Mouse (Mus musculus) induced T-regulatory cell, adult 2 months (primary cell): ENCODE data around the gene Adgra1.

ENCODE experiments used
- DNase-seq: peaks from one replicate; pipeline ENCODE4 v3.0.0-alpha.2; 2012; ENCODE audit warnings: low read depth

Adgra1 gene

GRCm38 (mm10) chr7:139834036-139834435 is at the start of gene Adgra1:
TSS of gene Adgra1 (plus strand) at chr7:139834174.
- no peak for DNase-seq

GRCm38 (mm10) chr7:139787382-139787781 is 46.6 kb upstream of the Adgra1 start:
- DNase-seq: no peak

DNA sequence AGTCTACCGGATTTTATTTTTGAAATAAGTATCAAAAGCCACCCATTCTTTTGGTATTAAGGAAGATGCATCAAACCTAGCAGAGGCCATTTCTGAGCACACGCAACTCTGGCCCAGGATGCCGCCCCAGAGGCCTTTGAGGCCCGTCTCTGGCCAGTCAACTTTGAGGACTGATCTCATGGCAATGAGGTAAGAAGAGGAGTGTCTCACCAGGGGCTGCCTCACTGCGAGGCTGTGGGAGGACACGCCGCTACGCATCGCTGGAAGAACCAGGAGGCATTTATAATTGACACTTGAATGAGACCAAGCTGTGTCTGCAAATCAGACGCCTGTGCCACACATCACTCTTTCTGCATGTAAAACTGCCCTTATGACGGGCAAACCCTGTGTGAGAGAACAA is 45.0 kb upstream of the Adgra1 start:
- no peak for DNase-seq

GRCm38 (mm10) chr7:139789718-139790117 is 44.3 kb upstream of the Adgra1 start:
- DNase-seq: no peak

GRCm38 (mm10) chr7:139791601-139792000 is 42.4 kb upstream of the Adgra1 start:
- DNase-seq: no peak

- DNase-seq: no peak
Measured at GRCm38 (mm10) chr7:139795004-139795605, 38.9 kb upstream of the Adgra1 start.

DNA sequence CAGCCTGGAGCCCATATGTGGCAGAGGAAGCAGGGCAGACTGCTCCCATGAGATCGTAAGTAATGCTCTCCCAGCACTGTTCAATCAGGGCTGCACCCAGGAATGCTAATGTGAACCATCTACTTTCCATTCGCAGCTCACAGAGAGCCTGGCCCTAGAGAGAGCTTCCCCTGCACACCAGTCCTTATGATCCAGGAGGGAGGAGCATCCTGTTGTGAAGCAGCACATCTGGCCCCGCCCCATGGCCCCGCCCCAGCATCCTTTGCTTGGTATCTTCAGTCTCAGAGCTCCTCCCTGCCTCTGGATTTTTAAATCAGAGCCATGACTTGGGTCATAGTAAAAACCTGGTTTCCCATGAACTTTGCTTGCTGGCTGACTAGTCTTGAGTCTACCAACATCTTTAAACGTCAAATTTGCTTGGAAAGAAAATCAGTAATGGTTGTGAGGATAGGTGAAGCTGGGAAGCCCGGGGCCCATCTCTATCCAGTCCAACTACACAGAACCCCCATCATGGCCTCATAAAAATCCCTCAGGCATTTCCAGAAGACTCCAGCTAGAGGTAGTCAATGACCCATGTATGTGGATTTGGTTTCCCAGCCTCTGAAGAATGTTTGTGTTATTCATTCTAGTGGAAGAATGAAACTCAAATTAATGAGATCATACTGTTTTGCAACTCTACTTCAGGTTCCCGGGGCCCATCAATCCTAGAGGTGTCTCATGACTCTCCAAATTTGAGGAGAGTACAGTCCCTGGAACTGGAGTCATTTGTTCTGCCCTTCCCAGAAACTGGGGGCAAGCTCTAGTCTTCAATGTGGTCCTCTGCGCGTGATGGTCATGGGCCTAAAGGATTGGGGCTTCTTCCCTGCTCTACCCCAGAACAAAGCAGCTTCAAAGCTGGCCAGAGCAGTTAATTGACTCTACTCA is 36.5 kb upstream of the Adgra1 start:
- DNase-seq: no peak

DNA sequence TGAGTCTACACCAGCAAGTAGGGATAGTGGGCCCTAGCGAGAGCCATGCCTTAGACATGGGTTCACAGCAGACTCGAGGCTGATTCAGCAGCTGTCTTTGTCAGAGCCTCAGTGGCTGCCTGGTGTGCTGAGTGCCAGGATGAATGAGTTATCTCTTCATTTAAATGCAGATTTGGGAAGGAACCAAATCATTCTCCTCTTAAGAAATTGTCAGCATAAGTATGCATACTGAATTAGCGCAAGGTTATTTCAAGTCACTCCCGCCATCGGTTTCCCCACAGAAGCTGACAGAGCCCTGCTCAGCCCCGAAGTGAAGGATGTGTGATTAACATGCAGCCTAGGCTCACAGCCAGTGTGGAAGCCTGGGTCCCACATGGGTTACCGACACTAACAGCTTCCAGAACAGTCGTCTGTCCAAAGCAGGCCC is 27.8 kb upstream of the Adgra1 start:
- no peak for DNase-seq

DNA sequence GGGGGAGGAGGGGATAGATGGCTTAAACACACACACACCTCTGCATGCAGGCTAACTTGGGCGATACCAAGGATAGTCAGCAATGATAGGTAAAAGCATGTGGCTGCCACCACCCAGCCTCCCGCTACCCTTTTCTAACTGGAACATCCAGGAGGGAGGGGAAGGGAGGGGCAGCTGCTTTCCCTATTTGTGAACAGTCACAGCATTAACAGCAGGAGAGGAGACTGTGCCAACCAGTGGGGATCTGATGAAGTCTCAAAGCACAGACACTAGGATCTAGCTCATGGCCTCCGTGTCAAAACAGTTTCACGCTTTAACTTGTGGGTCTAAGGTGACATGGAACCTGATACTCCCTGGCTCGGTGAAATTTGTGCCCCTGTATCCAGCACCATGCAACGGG is 23.9 kb upstream of the Adgra1 start:
- no peak for DNase-seq

DNA sequence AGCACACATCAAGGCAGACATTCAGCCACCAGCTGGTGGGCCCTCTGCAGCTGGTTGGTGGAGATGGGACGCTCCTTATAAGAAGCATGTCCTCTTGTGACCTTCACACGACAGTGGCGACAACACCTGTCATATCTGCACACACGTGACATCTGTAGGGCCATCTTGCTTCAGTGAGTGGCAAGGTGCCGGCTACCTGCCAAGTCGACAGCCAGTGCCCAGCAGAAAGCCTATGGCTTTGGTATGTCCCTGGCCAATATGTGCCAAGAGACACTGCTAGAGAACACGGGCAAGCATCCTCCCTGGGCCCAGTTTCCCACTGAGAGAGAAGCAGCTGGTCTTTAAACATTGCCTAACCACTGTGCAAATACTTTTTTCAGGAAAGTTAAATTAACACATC is 22.3 kb upstream of the Adgra1 start:
- no peak for DNase-seq

GRCm38 (mm10) chr7:139813577-139814207 is 20.3 kb upstream of the Adgra1 start:
- no peak for DNase-seq

DNA sequence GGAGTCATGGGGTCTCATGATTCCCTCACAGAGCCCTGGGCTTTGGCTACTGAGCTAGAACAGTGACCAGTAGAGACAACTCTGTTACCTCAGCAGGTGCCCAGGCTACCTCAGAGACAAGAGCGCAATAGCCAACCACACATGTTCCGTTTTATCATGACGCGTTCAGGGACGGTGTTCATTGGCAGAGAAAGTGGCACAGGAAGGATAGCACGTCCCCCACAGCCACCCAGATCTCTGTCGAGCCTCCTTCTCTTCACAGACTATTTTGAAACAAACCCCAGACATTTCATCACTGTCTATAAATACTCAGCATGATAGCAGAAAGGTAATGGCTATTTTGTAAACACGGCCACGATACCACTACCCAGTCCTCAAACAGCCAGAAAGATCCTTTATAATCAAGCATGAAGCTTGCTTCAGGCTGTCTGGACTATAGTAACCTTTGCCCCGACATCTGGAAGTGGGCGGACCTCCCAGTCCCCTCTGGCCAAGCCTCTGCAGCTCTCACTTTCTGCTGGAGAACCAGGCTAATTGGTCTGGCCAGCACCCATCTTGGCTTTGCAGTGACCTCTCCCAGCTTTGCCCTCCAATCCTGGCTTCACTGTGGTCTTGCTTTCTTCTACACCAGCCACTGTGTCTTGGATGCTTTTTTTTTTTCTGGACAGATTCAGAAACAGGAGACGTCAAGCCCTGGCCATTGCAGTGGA is 11.5 kb upstream of the Adgra1 start:
- no peak for DNase-seq

DNA sequence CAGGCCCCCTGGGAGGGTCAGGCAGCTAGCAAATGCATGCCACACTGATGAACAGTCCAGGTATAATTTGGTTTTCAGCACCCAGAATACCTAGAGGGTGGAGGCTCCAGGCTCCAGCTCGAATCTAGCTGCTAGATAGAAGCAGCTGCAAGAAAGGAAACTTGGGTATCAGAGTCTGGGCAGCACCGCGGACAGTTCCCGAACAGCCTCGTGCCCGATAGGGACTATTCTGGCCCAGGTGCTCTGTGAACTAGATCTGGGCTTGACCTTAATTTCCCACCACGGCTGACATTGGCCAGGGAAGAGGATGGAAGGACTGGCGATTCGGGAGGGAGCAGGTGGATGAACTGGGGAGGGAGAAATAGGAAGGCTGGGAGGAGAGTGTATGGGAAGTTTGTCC is 6.3 kb upstream of the Adgra1 start:
- DNase-seq: no peak

DNA sequence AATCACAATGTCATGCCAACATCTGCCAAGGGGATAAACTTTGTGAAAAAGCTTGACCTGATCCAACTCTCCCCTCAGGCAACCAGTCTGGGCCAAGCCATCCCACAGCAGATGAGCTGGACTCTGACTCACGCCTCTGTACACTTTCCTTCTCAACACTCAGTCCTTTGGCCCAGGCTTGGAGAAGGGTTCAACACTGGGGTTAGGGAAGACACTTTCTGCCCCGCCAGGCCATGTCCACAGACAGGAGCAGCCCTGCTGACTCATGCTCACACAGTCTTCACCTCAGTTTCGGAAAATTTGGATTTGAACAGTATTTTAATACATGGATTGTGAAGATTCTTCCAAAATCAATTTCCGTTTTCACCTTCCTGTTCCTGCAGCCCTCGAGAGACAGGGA is 442 bp upstream of the Adgra1 start:
- DNase-seq: no peak

GRCm38 (mm10) chr7:139835140-139836131 is 1.5 kb downstream of the Adgra1 start:
- no peak for DNase-seq

- DNase-seq: no peak
Measured at GRCm38 (mm10) chr7:139840443-139841168, 6.6 kb downstream of the Adgra1 start.

- DNase-seq: no peak
Measured at GRCm38 (mm10) chr7:139842397-139842796, 8.4 kb downstream of the Adgra1 start.

DNA sequence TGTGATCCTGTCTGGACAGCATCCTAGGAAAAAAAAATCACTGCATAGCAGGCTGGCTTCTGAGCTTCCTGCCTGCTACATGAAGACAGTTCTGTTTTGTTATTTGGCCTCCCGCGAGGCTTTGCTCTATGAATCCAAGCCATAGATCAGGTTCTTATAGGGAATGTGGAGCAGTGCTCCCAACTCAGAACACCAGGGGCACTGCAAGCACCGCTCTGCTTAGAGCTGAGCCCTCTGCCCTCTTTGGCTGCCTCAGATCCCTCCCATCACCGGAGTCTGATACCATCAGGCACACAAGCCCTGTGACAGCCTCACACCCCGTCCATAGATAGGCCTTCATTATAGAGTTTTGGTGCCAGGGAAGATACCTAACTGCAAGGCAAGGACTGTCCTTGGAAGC is 9.2 kb downstream of the Adgra1 start:
- no peak for DNase-seq

DNA sequence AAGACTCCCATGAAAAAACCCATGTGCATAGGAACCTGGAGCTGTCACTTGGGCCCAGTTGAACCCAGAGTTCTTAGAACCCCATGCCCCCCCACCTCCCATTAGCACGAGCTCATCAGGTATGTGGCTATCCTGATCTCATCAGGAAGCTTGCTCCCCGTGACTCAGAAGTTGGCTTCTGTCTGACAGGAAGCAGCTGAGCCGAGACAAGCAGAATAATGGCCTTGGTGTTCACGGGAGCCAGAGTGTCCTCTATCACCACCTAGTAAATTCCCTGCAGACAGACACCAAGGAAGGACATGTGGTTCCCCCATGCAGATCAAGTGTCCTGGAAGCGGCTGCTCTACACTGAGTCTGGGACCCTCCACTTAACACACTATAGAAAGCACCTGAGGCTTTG is 9.8 kb downstream of the Adgra1 start:
- DNase-seq: no peak

DNA sequence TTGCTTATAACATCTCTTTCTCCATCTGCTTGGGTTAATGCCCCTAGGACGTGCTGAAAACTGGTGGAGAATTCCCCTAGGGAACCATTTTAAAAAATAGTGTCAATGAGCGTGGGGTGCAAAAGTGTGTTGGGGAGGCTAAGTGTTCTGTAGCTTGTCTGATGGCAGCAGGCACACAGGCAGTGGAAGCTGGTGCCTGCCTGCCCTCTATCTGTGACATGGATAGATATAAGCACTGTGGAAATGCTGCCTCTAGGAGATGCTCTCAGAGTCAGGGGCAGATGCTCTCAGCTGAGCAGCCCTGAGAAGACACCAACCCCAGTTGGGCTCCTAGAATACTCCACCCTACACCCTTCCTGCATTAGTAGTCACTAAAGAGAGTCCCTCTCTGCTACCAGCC is 11.1 kb downstream of the Adgra1 start:
- DNase-seq: no peak
